Mouse (Mus musculus): ENCODE results near the gene Ccnq. TPM values are rescaled to one million over a fixed set of nuclear protein-coding genes. Genes with fewer than 3 reads are reported as not detected.

The Ccnq gene
- polyA plus RNA-seq (2012) = 37.4 and 44.1 TPM in 2 replicates

GRCm38 (mm10) chr11:78750885-78751842 is at the start of gene Ccnq:
Ccnq (minus strand) TSS chr11:78751729.

Other genes starting within 250 kb of the Ccnq start
- gene Sebox, start 248.3 kb downstream of the Ccnq start, polyA plus RNA-seq (2012) = not detected in 2 replicates
- 8.4 and 11.4 TPM in 2 replicates for gene Tmem199, start 239.6 kb downstream of the Ccnq start, polyA plus RNA-seq (2012)
- gene Poldip2, start 239.5 kb downstream of the Ccnq start, polyA plus RNA-seq (2012) = 65.3 and 65.5 TPM in 2 replicates
- 2.5 and 4.3 TPM in 2 replicates for gene Tnfaip1, start 215.4 kb downstream of the Ccnq start, polyA plus RNA-seq (2012)
- 71.6 and 76.3 TPM in 2 replicates for gene Ift20, start 215.4 kb downstream of the Ccnq start, polyA plus RNA-seq (2012)
- gene Tmem97, start 201.0 kb downstream of the Ccnq start, polyA plus RNA-seq (2012) = 24.4 and 34.5 TPM in 2 replicates
- 5.8 and 5.9 TPM in 2 replicates for gene Nlk, start 54.4 kb downstream of the Ccnq start, polyA plus RNA-seq (2012)
- 56.3 and 67.5 TPM in 2 replicates for gene Lyrm9, start 74.9 kb upstream of the Ccnq start, polyA plus RNA-seq (2012)
- gene Nos2, start 169.1 kb upstream of the Ccnq start, polyA plus RNA-seq (2012) = not detected in 2 replicates
- 27.9 and 31.9 TPM in 2 replicates for gene Lgals9, start 233.2 kb upstream of the Ccnq start, polyA plus RNA-seq (2012)